Mouse (Mus musculus) liver, embryonic 12.5 days (tissue): ENCODE results near the gene Akr1c13. TPM values are rescaled to one million over a fixed set of nuclear protein-coding genes. Genes with fewer than 3 reads are reported as not detected.

Source experiments
- polyA plus RNA-seq: library from polyadenylated mRNA; unstranded; fragments of >200 nt; fragmentation: Nextera tagmentation; extraction: Ambion mirVana; gene quantifications from 2 replicates; pipeline ENCODE4 v1.2.1, GENCODE M21; 2016

The Akr1c13 gene
- polyA plus RNA-seq, 1 experiment from 2014 or later: 29.1 TPM

Other genes starting within 250 kb of the Akr1c13 start
- gene Ucn3, start 245.8 kb upstream of the Akr1c13 start, polyA plus RNA-seq: not detected in 2 replicates
- 0.12 and 0.13 TPM in 2 replicates for gene Akr1c14, start 142.1 kb upstream of the Akr1c13 start, polyA plus RNA-seq
- gene Akr1c18, start 40.5 kb upstream of the Akr1c13 start, polyA plus RNA-seq: 0.47 and 0.63 TPM in 2 replicates
- gene Akr1c19, start 37.5 kb downstream of the Akr1c13 start, polyA plus RNA-seq: 34.1 and 36.7 TPM in 2 replicates
- gene Akr1c12, start 88.3 kb downstream of the Akr1c13 start, polyA plus RNA-seq: 12.2 and 13.2 TPM in 2 replicates
- 0.33 TPM in 1 of 2 replicates, not detected in the other for gene Akr1c6, start 243.2 kb downstream of the Akr1c13 start, polyA plus RNA-seq